Mouse (Mus musculus) C2C12 (cell line): Measurements from ENCODE around the gene Emid1.

Experiments used
- CTCF ChIP-seq: IDR thresholded peaks from one replicate; pipeline ENCODE4 v1.5.1; 2011; ENCODE audit not compliant: control insufficient read depth, insufficient read depth, insufficient read length
- MYOD1 ChIP-seq: IDR thresholded peaks from one replicate; pipeline ENCODE4 v1.6.1; 2011; ENCODE audit warnings: low read depth; ENCODE audit not compliant: control insufficient read depth, insufficient read length

GRCm38 (mm10) chr11:5149955-5150354, 2.1 kb downstream of the Emid1 start:
- no peak for TF ChIP-seq CTCF
- no peak for TF ChIP-seq MYOD1
